Comparison of ENCODE assay signal across 9 mouse cellular contexts in genomic region chr5:12383960-12384285, GRCm38 (mm10). TPM values are rescaled to one million over a fixed set of nuclear protein-coding genes. Genes with fewer than 3 reads are reported as not detected.
DNase-seq lines count a peak whose midpoint lies in the region; ATAC-seq and TF ChIP-seq lines count a peak whose summit lies in the region.
"Had no signal": no experiment of that assay in that cellular context is flagged by ENCODE, and none has a peak within 500 bp of the region (broad histone marks: within the 10 kb centered on the region; RNA-seq: fewer than 3 reads in every experiment).

No protein-coding gene starts in this region.

- TF ChIP-seq POLR2A in cortical plate, adult 2 months (IDR thresholded peaks at IDR 0.05; ENCODE audit: extremely low read depth, insufficient read depth, low read length) = no peak

- H3K4me1 ChIP-seq in heart, embryonic 10.5 days = peaks cover 4% of the 10 kb centered on the region; the same call in 1 of the 2 replicates
- H3K4me1 ChIP-seq in cortical plate, adult 2 months (ENCODE audit: control insufficient read depth, insufficient read depth, low read length) = no peaks in the 10 kb centered on the region
- no peaks in the 10 kb centered on the region for H3K4me1 ChIP-seq in hindbrain, embryonic 11.5 days (replicated peaks; ENCODE audit: control insufficient read depth, insufficient read depth, low read length)
- H3K4me1 ChIP-seq in midbrain, embryonic 11.5 days (ENCODE audit: control insufficient read depth, insufficient read depth, low read length) = no peaks in the 10 kb centered on the region

- peak overlapping the region; percentile 39 for H3K27ac ChIP-seq in heart, embryonic 10.5 days
- H3K27ac ChIP-seq in cortical plate, adult 2 months (ENCODE audit: insufficient read depth, low read length) = no peak overlapping the region
- no peak overlapping the region for H3K27ac ChIP-seq in hindbrain, embryonic 11.5 days (ENCODE audit: low read depth, low read length)
- no peak overlapping the region for H3K27ac ChIP-seq in midbrain, embryonic 11.5 days (ENCODE audit: low read depth, low read length)

- peak overlapping the region; percentile 61 for H3K4me3 ChIP-seq in heart, embryonic 10.5 days
- peak overlapping the region; percentile 66 for H3K4me3 ChIP-seq in cortical plate, adult 2 months (ENCODE audit: insufficient read depth, low read length)
- H3K4me3 ChIP-seq in hindbrain, embryonic 11.5 days (ENCODE audit: low read depth, low read length) = peak overlapping the region; percentile 39
- peak overlapping the region; percentile 52 for H3K4me3 ChIP-seq in midbrain, embryonic 11.5 days (ENCODE audit: low read depth, low read length)

- no peak for DNase-seq in heart, embryonic 10.5 days (ENCODE audit: low spot score)
- DNase-seq in heart, adult 8-10 months (ENCODE audit: low spot score) = no peak
- no peak for DNase-seq in hindbrain, embryonic 11.5 days (ENCODE audit: low spot score)
- peak; percentile 95 for DNase-seq in midbrain, embryonic 11.5 days (ENCODE audit: low spot score, missing footprints)
- DNase-seq in left cerebral cortex, adult 8-10 months (ENCODE audit: low spot score in 2 of 2) = no peak
- DNase-seq in cerebellum, adult 9-10 months = no peak
- no peak for DNase-seq in retina, embryonic 14.5 days (ENCODE audit: low spot score)

- no peak; the same call in 1 of the 2 replicates for ATAC-seq in hindbrain, embryonic 11.5 days (ENCODE audit: low FRiP score)
- ATAC-seq in midbrain, embryonic 11.5 days (ENCODE audit: low FRiP score) = no peak; the same call in 1 of the 2 replicates

- TF ChIP-seq CTCF in cortical plate, adult 2 months (IDR thresholded peaks at IDR 0.05; ENCODE audit: extremely low read depth, insufficient read depth, low read length) = no peak

- no peaks in the 10 kb centered on the region for H3K36me3 ChIP-seq in heart, embryonic 10.5 days
- H3K36me3 ChIP-seq in hindbrain, embryonic 11.5 days (ENCODE audit: control insufficient read depth, insufficient read depth, low read length) = no peaks in the 10 kb centered on the region
- H3K36me3 ChIP-seq in midbrain, embryonic 11.5 days (ENCODE audit: control insufficient read depth, insufficient read depth, low read length) = no peaks in the 10 kb centered on the region

- peak overlapping the region; percentile 78 for H3K4me2 ChIP-seq in hindbrain, embryonic 11.5 days (replicated peaks; ENCODE audit: low read depth, low read length)
- H3K4me2 ChIP-seq in midbrain, embryonic 11.5 days = peak overlapping the region; percentile 96

- no peaks in the 10 kb centered on the region for H3K9me3 ChIP-seq in heart, embryonic 10.5 days
- no peaks in the 10 kb centered on the region for H3K9me3 ChIP-seq in hindbrain, embryonic 11.5 days (ENCODE audit: control insufficient read depth, low read length)
- no peaks in the 10 kb centered on the region for H3K9me3 ChIP-seq in midbrain, embryonic 11.5 days (ENCODE audit: control insufficient read depth, low read length)

- H3K9ac ChIP-seq in hindbrain, embryonic 11.5 days (ENCODE audit: low read depth, low read length) = peak overlapping the region; percentile 16
- H3K9ac ChIP-seq in midbrain, embryonic 11.5 days (ENCODE audit: low read length) = peak overlapping the region; percentile 64

- H3K27me3 ChIP-seq in heart, embryonic 10.5 days (ENCODE audit: insufficient read depth, poor library complexity, severe bottlenecking) = peaks cover 15% of the 10 kb centered on the region
- no peaks in the 10 kb centered on the region; the same call in 1 of the 2 replicates for H3K27me3 ChIP-seq in hindbrain, embryonic 11.5 days (ENCODE audit: control insufficient read depth, insufficient read depth, low read length)
- H3K27me3 ChIP-seq in midbrain, embryonic 11.5 days (ENCODE audit: control insufficient read depth, insufficient read depth, low read length) = peaks cover 10% of the 10 kb centered on the region
- H3K27me3 ChIP-seq: CH12.LX had no signal

- 1% methylated on average over 10 of the region's 10 CpGs for WGBS in heart, embryonic 10.5 days
- WGBS in hindbrain, embryonic 11.5 days = 1% methylated on average over 10 of the region's 10 CpGs
- under 1% methylated on average over 10 of the region's 10 CpGs for WGBS in midbrain, embryonic 11.5 days

RNA-seq across cellular contexts. Expression of gene Sema3d, which starts 0.7 kb away (rescaled TPM):
- 9.5 and 10.9 TPM in 2 replicates for polyA plus RNA-seq in heart, embryonic 10.5 days (2016; fragmentation: Nextera tagmentation; extraction: Ambion mirVana)
- total RNA-seq in heart, adult 8-10 months (2022) = 1 to 10 TPM; 3.8 to 5.7 (median 4.6) TPM
- 2.3 and 2.7 TPM in 2 replicates for polyA plus RNA-seq in cortical plate, adult 2 months (2012; rRNA removed)
- polyA plus RNA-seq in hindbrain, embryonic 11.5 days (2014; fragmentation: Nextera tagmentation; extraction: Ambion mirVana) = 4.3 and 5.5 TPM in 2 replicates
- 1.7 and 2.1 TPM in 2 replicates for polyA plus RNA-seq in midbrain, embryonic 11.5 days (2014; fragmentation: Nextera tagmentation; extraction: Ambion mirVana)
- 1 to 10 TPM; 4.7 to 5.8 (median 5.3) TPM for total RNA-seq in left cerebral cortex, adult 8-10 months (2022)
- total RNA-seq: CH12.LX had no signal
